Mouse (Mus musculus): ENCODE data around the gene Ncstn. TPM values are rescaled to one million over a fixed set of nuclear protein-coding genes. Genes with fewer than 3 reads are reported as not detected.
A peak's percentile ranks its signal among the peaks of the same experiment; 100 is the strongest.

Gene Ncstn
- total RNA-seq (2021): 10 to 100 TPM; 63.3 to 71.6 TPM

DNA sequence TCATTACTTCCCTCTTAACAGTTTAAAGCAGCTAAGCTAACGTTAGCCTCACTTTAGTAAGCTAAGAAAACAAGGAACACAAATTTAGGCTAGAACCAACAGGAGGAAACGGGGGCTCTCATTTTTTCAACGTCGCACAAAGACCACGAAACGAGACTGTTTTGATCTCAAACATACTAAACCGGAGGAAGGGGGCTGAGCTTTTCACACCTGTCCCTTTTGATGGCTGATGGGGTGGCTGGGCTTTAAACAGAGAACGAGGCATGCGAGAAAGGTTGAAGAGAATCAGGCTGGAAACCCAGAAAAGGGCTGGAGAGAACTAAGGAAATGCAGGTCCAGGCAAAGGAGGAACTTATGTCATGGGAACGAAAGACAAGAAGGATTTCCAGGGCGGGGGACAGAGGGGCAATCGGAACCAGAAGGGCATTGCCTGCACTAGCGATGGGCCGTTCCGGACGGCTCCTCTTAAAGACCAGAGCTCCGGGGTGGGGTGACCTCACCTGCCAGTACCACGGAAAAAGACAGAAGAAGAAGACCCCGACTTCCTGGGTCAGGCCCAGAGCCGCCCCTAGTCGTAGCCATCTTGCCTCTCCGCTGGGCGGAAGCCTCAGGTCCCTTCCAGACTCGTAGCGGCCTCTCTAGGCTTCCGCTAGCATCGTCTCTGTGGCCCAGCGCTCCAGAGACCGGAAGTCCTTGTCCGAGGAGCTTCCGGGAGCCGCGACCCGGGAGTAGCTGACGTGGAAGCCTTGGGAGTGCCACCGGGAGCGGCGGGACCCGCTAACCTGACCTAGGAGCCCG is at the start of gene Ncstn, which contains the start of gene Copa:
TSS of gene Ncstn (minus strand) at position 695 of the 798 bp plus-strand sequence.
TSS of gene Copa (plus strand) at position 429 of the 798 bp plus-strand sequence.
- DNase-seq (ENCODE audit: low spot score in 2 of 2): peak; percentile 93
- intact Hi-C loops (cut with DNase I): no loop called here

DNA sequence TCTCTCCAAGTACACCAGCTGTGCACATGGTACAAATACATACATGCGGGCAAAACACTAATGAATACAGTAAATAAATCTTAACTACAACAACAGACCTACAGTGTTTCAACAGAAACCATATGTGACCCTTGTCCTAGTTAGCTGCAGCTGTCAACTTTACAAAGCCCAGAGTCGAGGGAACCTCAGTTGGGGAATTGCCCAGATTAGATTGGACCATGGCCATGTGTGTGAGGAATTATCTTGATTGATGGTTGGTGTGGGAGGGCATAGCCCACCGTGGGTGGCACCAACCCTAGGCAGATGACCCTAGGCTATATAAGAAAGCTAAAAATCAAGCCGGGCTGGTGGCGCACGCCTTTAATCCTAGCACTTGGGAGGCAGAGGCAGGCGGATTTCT is 49.7 kb upstream of the Ncstn start:
- DNase-seq (ENCODE audit: low spot score in 2 of 2): no peak
- intact Hi-C loops (cut with DNase I): no loop called here

DNA sequence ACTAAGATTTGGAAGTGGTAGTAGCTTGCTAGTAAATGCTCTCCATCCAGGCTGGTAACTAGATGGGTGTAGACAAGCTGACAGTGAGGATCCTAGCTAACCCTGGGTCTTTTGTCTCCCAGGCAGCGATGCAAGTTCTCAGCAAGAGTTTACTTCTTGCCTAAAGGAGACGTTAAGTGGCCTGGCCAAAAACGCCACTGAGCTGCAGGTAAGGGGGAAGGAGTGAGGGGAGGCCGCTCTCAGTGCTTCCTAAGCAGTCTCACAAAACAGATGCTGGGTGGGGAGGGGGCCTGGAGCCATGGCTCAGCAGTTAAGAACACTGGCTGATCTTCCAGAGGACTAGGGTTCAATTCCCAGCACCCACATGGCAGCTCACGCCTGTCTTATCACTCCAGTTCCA is 47.2 kb upstream of the Ncstn start:
- intact Hi-C loops (cut with DNase I): loop anchor here (5.0 kb wide), 1 partner anchor 183 kb away; no protein-coding TSS in a partner anchor
- no peak for DNase-seq (ENCODE audit: low spot score in 2 of 2)

DNA sequence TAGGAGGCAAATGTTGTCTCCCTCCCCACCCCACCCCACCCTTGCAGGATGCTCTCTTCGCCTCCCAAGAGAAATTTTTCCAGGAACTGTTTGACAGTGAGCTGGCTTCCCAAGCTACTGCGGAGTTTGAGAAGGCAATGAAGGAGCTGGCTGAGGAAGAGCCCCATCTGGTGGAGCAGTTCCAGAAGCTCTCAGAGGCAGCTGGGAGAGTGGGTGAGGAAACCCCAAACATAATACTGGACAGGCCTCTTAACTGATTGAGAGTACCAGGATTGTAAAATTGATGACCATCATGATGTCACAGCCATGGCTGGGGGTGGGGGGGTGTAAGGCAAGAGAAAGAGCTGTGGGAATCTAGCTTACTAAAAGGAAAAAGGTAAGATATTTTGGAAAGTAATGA is 46.5 kb upstream of the Ncstn start:
- intact Hi-C loops (cut with DNase I): loop anchor here (5.0 kb wide), 1 partner anchor 183 kb away; no protein-coding TSS in a partner anchor
- DNase-seq (ENCODE audit: low spot score in 2 of 2): no peak

DNA sequence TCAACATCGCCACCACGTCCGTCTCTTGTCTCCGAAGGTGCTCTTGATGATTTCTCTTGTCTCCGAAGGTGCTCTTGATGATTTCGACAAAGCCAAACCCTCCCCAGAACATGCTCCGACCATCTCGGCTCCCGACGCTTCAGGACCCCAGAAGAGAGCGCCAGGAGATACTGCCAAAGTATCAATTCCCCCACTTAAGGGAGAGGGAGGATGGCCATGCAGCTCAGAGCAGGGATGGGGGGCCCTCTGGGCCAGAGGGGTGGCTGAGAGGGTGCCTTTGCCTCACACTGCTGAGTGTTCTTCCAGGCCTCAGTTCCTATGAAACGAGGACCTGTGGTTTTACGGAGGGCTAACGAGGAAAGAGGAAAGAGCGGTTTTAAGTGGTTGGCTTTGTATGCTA is 46.0 kb upstream of the Ncstn start:
- intact Hi-C loops (cut with DNase I): loop anchor here (5.0 kb wide), 1 partner anchor 184 kb away; no protein-coding TSS in a partner anchor

DNA sequence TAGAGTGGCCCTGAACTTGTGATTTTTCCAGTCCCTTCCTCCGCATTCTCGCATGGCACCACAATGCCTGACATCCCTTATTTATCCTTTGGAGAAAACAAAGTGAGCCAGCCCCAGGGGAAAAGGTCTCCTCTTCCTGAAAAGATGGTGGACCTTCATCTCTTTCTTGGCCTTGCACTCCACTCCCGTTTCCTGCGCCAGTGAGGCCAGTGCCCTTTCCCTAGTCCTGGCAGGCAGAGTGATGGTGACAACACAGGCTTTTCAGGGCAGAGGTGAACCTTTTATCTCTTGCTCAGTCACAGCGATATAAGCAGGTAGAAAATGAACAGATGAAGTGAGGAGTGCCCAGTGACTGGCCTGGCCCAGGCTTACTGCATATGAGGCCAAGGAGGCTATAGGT is 44.9 kb upstream of the Ncstn start:
- DNase-seq (ENCODE audit: low spot score in 2 of 2): no peak
- intact Hi-C loops (cut with DNase I): loop anchor here (5.0 kb wide), 1 partner anchor 185 kb away; no protein-coding TSS in a partner anchor

More for the DNA sequence above, 46.0 kb upstream of the Ncstn start:
- DNase-seq (ENCODE audit: low spot score in 2 of 2): no peak

DNA sequence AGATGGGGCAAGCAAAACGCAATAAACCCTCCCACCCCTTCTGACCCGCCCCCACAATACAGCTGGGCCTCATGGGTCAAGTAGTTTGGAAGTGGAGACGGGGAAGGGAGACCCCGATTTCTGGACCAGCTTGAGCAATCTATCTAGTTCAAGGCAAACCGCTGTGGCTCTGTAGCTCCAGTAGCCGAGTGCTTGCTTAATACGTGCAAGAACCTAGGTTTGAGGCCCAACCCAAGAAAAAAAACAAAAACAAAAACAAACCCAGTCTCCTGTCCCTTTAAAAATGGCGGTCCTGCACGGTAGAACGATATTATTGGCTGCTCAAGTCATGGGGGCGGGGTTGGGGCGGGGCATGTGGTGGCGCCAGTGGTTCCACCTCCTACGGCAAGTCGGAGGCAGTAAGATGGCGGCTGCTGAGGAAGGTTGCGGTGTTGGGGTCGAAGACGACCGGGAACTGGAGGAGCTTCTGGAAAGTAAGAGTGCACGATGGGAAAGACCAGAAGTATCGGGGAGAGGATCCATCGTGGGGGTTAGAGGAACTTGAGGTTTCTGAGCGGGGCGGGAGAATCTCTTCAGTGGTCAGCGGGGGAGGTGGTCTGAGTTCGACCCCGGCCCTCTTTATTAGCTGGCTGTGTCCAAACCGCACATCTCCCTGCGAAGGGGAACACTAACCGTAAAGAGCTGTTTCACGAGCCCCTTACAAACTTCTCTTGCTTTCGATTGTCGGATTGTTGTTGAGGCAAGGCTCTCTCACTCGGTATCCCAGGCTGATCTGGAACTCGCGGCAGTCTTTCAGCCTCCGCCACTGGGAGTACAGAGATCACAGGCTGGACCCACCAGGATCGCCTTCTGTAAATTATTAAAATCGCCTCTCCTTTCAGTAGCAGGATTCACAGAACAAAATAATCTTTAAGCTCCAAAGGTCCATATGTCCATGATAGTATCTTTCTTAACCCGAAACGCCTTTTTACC is 44.1 kb upstream of the Ncstn start, which contains the start of gene Pex19:
TSS of gene Pex19 (plus strand) at position 380 of the 972 bp plus-strand sequence.
- intact Hi-C loops (cut with DNase I): loop anchor here (5.0 kb wide), 1 partner anchor 186 kb away; no protein-coding TSS in a partner anchor

DNA sequence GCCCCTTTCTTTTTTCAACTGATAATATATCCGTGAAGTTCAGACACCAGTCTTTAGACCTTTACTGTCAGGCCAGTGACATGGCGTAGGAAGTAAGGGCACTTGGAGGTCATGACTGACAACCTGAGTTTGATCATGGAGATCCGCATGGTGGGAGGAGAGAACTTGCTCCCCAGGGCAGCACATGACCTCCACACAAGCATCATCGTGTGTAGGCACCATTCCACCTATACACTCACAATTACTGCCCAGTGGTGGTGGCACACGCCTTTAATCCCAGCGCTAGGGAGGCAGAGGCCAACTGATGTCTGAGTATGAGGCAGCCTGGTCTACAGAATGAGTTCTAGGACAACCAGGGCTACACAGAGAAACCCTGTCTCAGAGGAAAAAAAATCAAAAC is 42.0 kb upstream of the Ncstn start:
- intact Hi-C loops (cut with DNase I): no loop called here

More for the DNA sequence above, 44.1 kb upstream of the Ncstn start, which contains the start of gene Pex19:
- DNase-seq (ENCODE audit: low spot score in 2 of 2): peak; percentile 80 to 82

DNA sequence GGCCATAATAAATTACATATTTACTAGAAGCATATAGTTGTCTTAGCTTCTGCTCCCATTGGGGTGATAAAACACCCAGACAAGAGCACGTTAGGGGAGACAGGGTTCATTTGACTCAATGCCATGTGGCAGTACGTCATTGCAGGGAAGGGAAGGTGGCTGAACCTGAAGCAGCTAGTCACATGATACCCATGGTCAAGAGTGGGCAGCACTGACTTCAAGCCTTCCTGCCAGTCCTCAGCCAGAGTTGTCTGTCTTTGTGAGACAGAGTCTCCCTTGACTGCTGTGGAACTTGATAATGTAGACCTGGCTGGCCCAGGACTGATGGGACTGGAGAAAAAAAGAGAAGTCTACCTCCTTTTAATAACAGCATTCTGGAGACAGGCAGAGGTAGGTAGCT is 40.1 kb upstream of the Ncstn start:
- no peak for DNase-seq (ENCODE audit: low spot score in 2 of 2)
- intact Hi-C loops (cut with DNase I): no loop called here

More for the DNA sequence above, 42.0 kb upstream of the Ncstn start:
- DNase-seq (ENCODE audit: low spot score in 2 of 2): no peak

DNA sequence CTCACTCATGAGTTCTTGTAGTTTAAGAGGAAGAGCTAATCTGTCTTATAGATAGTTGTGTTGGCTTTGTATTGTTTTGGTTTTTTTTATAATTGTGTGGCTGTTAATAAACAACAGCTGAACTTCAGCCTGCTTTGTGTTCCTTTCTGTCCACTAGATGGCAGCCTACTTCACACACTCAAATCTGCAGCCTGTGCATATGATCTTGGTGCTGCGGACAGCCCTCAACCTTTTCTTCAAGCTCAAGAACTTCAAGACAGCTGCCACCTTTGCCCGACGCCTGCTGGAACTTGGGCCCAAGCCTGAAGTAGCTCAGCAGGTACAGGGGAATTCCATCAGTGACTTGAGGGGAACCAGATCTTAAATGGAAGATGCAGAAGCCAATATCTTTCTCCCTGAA is 37.1 kb upstream of the Ncstn start:
- intact Hi-C loops (cut with DNase I): no loop called here
- no peak for DNase-seq (ENCODE audit: low spot score in 2 of 2)

DNA sequence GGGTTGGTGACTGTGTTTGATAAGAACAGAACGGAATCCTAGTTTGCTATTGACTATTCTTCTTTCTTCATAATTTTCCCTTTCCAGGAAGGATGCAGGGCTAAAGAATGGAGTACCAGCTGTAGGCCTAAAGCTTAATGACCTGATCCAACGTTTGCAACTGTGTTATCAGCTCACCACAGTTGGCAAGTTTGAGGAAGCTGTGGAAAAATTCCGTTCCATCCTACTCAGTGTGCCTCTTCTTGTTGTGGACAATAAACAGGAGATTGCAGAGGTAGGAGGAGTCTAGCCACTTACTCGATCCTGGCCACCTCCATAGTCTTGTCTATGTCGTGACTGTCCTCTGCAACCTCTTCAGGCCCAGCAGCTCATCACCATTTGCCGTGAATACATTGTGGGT is 36.5 kb upstream of the Ncstn start:
- intact Hi-C loops (cut with DNase I): no loop called here
- DNase-seq (ENCODE audit: low spot score in 2 of 2): no peak

DNA sequence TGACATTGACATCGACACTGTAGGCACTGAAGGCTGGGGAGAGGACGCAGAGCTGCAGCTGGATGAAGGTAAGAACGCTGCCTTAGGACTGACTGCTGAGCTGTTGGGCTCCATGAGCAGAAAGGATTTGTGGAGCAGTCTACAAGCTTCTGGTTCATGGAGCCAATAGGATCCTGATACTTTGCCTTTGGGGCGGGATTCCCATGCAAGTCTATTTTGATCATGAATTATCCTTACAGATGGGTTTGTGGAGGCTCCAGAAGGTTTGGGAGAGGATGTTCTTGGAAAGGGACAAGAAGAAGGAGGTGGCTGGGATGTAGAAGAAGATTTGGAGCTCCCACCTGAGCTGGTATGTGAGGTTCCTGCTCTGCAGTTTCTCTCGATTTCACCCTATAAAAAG is 34.4 kb upstream of the Ncstn start:
- intact Hi-C loops (cut with DNase I): no loop called here
- peak in 1 of 2 experiments; percentile 15 for DNase-seq (ENCODE audit: low spot score in 2 of 2)

DNA sequence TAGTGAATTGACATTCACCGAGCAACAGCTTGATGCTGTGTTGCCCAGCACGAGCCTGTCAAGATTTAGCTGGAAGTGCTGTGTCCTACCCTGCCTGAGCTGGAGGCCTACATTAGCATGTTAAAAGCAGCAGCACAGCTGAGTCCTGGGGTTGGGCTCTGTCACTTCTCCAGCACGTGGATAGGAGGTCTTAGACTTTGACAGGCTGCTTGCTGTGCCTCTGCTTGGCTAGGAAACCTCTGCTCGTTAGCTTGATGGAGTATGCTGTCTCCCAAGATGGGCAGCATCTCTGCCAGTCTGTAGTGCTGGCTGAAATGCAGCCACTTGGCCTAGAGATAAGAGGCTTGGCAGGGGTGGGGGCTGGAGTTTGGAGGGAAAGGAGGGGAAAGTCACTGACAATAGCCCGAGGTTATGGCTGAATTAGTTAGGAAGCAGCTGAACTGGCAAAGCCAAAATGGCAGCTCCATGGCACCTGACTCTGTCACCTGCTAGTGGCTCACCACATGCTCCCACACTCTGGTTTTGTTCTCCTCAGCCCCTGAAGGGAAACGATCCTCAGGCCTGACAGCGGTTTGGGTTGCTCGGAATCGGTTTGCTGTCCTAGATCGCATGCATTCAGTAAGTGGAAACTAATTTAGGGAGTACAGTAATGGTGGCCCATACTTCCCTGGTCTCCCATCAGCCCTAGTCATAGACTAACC is 25.3 kb upstream of the Ncstn start:
- no peak for DNase-seq (ENCODE audit: low spot score in 2 of 2)
- intact Hi-C loops (cut with DNase I): no loop called here

DNA sequence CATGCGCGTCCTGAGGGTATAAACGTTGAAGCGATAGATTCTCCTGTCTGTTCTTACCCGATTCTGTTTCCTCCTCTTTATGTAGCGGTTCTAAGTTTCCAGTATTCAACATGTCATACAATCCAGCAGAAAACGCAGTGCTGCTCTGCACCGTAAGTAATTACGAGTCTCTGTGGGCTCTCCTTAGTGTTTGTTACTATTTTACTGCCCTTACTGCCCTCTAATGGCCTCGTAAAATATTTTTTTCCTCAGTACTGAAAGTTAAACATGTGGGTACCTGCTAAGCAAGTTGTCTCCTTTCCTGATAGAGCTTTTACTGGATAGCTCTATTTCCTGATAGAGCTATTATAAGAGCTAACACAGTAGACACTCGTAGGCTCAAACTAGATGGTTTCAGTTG is 22.5 kb upstream of the Ncstn start:
- intact Hi-C loops (cut with DNase I): no loop called here
- no peak for DNase-seq (ENCODE audit: low spot score in 2 of 2)

DNA sequence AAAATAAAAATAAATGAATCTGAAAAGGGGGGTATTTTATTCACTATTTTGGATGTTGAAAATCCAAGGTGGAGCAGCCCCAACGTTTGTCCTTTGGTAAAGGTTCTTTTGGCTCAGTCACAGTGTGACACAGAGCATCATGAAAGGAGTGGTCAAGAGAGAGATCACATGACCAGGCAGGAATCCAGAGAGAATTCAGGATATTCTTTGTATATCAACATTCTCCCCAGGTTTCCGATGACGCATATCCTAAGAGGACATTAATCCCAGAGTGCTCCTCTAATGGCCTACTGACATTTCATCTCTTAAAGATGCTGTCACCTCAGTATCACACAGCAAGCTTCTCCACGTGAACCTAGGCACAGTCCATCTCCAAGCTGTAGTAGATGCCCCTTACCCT is 21.0 kb upstream of the Ncstn start:
- intact Hi-C loops (cut with DNase I): no loop called here
- DNase-seq (ENCODE audit: low spot score in 2 of 2): no peak

DNA sequence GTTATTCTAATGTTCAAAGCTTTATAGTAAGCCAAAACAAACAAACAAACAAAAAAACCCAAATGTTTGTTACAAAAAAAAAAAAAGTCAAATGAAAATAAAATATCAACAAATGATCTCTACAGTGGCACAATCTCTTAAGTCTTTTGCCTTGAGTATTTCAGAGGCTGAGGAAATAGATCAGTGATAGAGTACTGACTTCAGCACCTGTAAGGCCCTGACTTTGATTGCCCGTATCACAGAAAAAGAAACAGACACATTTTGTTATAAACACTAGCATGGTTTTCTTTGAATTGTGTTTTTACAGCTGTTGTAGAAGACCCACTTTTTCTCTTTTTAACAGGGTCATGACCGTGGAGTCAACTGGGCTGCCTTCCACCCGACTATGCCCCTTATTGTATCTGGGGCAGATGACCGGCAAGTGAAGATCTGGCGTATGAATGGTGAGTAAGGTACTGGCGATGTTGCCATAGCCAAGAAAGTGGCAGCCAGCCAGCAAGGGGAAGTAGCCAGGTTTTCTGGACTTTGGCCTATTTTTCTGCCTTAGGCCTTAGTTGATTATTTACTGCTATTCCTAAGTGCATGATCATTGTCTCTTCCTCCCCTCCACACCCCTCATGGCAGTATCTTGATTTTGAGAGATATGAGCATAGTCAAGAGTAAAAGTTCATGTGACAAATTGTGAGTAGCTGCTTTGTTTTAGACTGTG is 16.9 kb upstream of the Ncstn start:
- intact Hi-C loops (cut with DNase I): no loop called here
- no peak for DNase-seq (ENCODE audit: low spot score in 2 of 2)

DNA sequence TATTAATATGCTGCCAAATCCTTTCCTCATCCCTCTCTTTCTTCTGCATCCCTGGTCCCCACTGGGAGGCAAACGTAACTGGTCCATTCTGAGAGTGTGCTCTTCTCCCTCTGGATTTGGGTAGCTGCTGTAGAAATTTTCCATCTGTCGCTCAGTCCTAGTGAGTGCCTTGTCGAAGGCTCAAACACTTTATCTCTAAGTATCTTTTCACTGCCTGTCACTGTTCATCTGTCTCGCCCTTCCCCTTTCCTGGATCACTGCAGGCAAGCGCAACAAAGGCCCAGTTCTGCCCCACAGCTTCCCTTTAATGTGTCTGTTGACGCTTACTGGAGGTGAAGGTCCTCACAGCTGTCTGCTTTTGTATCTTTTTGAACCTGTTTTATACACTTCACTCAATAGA is 12.6 kb upstream of the Ncstn start:
- no peak for DNase-seq (ENCODE audit: low spot score in 2 of 2)
- intact Hi-C loops (cut with DNase I): no loop called here

DNA sequence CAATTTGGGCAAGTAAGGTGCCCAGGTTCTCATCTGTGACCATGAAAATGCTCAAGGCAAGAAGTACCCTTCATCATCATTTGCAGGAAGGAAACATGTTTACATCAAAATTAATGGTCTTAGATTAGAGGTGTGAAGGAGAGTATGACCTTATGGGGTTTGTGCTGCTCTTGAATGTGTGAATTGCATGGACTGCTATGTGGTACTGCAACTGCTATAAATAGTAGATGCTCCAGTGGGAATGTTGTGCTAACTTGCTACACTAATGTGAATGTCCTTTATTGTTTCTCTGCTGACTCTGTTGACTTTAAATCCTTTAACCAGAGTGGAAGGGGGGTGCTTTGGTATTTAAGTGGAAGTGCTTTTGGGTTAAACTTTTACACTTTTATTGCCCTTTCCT is 11.7 kb upstream of the Ncstn start:
- no peak for DNase-seq (ENCODE audit: low spot score in 2 of 2)
- intact Hi-C loops (cut with DNase I): no loop called here

DNA sequence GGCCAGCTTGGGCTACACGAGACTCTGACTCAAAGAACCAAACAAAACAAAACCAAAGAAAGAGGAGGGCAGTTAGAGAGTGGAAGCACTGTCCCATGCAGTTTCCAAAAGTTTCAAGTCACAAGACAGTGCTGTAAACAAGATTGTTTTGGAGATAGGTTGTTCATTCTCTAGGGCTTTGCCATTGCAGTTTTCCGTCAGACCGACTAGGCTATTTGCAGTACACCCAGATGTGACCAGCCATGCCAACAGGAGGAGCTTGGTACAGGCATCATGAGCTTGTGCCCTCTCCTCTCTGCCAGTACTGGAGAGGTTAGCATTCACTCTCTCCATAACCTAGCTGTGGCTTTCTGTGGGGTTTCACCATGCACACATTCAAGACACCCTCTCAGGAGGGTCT is 10.9 kb upstream of the Ncstn start:
- intact Hi-C loops (cut with DNase I): no loop called here
- no peak for DNase-seq (ENCODE audit: low spot score in 2 of 2)
